Mouse (Mus musculus) limb, embryonic 12.5 days (tissue): ENCODE measurements around the gene Auts2. TPM values are rescaled to one million over a fixed set of nuclear protein-coding genes. Genes with fewer than 3 reads are reported as not detected.

Experiments
- ATAC-seq: fragments of 200-750 bp; cut with Nextera tagmentation; 2 replicates; pipeline ENCODE4 v1.8.0; 2017; ENCODE audit warnings: low read depth, moderate TSS enrichment; ENCODE audit not compliant: insufficient number of reproducible peaks, insufficient read depth, low FRiP score, low TSS enrichment
- H3K27ac ChIP-seq: fragments of 300-500 bp; sonication (generic); 2 replicates; pipeline ENCODE4 v1.5.1; 2016; ENCODE audit warnings: mild to moderate bottlenecking, moderate library complexity
- H3K27me3 ChIP-seq: fragments of 300-500 bp; sonication (generic); 2 replicates; pipeline ENCODE4 v1.6.1; 2016; ENCODE audit warnings: mild to moderate bottlenecking, moderate library complexity
- H3K36me3 ChIP-seq: fragments of 300-500 bp; sonication (generic); 2 replicates; pipeline ENCODE4 v1.6.1; 2016; ENCODE audit warnings: mild to moderate bottlenecking, moderate library complexity
- H3K4me1 ChIP-seq: fragments of 300-500 bp; sonication (generic); replicated peaks from 2 replicates; pipeline ENCODE4 v1.6.1; 2016
- H3K4me2 ChIP-seq: fragments of 300-500 bp; sonication (generic); 2 replicates; pipeline ENCODE4 v1.6.1; 2016; ENCODE audit warnings: mild to moderate bottlenecking, moderate library complexity
- H3K4me3 ChIP-seq: fragments of 300-500 bp; sonication (generic); replicated peaks from 2 replicates; pipeline ENCODE4 v1.5.1; 2016; ENCODE audit warnings: mild to moderate bottlenecking
- H3K9ac ChIP-seq: fragments of 300-500 bp; sonication (generic); replicated peaks from 2 replicates; pipeline ENCODE4 v1.6.1; 2016; ENCODE audit warnings: mild to moderate bottlenecking, moderate library complexity
- H3K9me3 ChIP-seq: fragments of 300-500 bp; sonication (generic); 2 replicates; pipeline ENCODE4 v1.6.1; 2016; ENCODE audit warnings: mild to moderate bottlenecking, moderate library complexity
- WGBS: fragments of 180-500 bp; shearing (Covaris S2); methylation state at CpG from one replicate; pipeline ENCODE4 v1.1.7; 2016; 5-methylcytosine and 5-hydroxymethylcytosine counted together
- polyA plus RNA-seq: library from polyadenylated mRNA; unstranded; fragments of >200 nt; fragmentation: Nextera tagmentation; extraction: Ambion mirVana; gene quantifications from 2 replicates; pipeline ENCODE4 v1.2.1, GENCODE M21; 2016

Gene Auts2
- polyA plus RNA-seq, 1 experiment from 2014 or later: 66.4 TPM

DNA sequence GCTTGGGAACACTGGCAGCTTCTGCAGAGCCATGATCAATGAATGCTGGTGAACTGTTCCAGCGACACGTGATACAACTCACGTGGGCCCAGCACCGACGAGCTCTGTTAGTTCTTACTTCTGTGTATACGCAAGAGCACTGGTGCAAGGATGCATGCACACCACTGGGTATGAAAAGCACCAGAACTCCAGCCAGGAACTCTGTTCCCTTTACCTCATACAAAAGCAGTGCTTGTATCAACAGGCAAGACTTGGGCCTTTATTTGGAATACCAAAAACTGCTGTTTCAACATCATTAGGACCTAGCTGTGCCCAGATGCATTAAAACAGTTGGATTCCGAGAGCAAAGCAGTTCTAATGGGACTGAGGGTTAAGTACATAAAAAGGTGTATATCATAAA, 295.1 kb downstream of the Auts2 start:
- Histone ChIP-seq H3K9ac (no peak overlapping the region), H3K4me1 (peaks cover 19% of the 10 kb centered on the region), H3K36me3 (no peaks in the 10 kb centered on the region), H3K9me3 (no peaks in the 10 kb centered on the region), H3K27ac (peak overlapping the region; percentile 29; the same call in 1 of the 2 replicates), H3K4me3 (no peak overlapping the region), H3K4me2 (no peak overlapping the region), H3K27me3 (no peaks in the 10 kb centered on the region)
- WGBS: 69% methylated on average over 7 of the region's 7 CpGs
- ATAC-seq: no peak

DNA sequence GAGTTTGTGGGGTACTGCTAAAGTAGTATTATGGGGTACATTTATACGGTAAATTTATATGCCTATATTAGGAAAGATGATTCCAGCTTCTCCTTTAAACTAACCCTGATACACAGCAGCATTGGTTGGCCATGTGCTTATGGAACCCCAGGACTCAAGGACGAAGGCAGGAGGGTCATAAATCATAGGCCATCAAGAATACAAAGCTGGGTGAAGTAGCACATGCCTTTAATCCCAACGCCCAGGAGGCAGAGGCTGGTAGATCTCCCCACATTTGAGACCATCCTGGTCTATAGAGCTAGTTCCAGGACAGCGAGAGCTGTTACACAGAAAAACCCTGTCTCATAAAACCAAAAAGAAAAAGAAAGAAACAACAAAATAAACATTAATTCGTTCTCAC, 307.7 kb downstream of the Auts2 start:
- no peak overlapping the region for H3K4me2 ChIP-seq
- H3K27me3 ChIP-seq: no peaks in the 10 kb centered on the region
- H3K4me3 ChIP-seq: no peak overlapping the region
- WGBS: 64% methylated on average over 5 of the region's 5 CpGs
- H3K9me3 ChIP-seq: no peaks in the 10 kb centered on the region
- H3K4me1 ChIP-seq: peaks cover 7% of the 10 kb centered on the region; the same call in 1 of the 2 replicates
- no peaks in the 10 kb centered on the region for H3K36me3 ChIP-seq
- no peak for ATAC-seq
- no peak overlapping the region for H3K9ac ChIP-seq
- H3K27ac ChIP-seq: no peak overlapping the region

DNA sequence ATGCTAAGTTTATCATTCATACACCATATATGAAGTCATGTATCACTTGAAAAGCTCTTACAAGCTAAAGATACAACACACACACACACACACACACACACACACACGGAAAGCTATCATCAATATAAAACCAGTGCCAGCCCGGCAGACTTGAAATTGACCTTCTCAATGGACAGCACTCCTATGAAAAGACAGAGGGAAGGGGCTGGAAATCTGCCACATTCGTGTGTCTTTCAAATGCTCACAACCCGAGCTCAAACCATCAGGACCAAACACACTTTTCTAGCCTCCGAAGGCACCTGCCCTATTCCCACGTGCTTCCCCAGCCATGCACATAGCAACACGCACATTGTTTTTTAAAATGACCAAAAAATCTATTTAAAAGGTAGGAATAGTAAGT, 308.7 kb downstream of the Auts2 start:
- no peak for ATAC-seq
- Histone ChIP-seq H3K27me3 (no peaks in the 10 kb centered on the region), H3K4me1 (peaks cover 16% of the 10 kb centered on the region), H3K4me3 (no peak overlapping the region), H3K4me2 (no peak overlapping the region), H3K27ac (no peak overlapping the region), H3K9ac (no peak overlapping the region), H3K9me3 (no peaks in the 10 kb centered on the region), H3K36me3 (no peaks in the 10 kb centered on the region)
- 85% methylated on average over 7 of the region's 7 CpGs for WGBS

DNA sequence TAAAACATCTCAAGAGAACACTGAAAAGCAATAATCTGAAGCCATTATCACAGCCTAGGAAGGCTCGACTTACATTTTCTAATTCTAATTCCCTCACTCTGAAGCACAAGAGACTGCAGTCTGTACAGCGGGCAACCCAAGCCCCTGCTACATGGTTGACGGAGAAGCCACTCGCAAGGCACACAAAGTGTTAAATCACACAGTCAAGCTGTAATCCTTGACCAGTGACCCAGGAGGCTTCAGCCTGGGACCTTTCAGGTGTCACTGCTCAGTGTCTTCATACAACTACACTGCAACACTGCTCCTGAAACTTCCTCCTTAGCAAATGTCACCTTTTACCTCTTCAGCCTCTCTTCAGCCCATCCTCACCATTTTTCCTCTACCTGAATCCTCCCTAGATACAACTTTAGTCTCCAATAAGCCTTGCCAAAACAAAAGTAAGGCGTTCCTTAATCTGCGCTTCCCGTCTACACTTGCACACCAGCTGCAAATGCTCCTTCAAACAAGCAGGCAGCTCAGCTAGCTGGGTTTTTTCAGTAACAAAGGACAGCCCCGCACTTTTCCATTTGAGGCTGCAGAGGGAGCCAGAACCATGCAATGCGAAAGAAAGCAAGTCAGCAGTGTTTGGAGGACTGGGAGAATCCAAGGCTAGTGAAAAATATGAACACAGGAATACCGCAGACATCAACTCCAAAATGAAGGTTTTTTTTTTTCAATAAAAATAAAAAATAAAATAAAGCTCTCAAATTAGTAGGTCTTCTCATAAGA, 311.7 kb downstream of the Auts2 start:
- WGBS: 42% methylated on average over 10 of the region's 10 CpGs
- no peaks in the 10 kb centered on the region for H3K9me3 ChIP-seq
- H3K4me3 ChIP-seq: no peak overlapping the region
- H3K36me3 ChIP-seq: no peaks in the 10 kb centered on the region
- ATAC-seq: no peak
- H3K9ac ChIP-seq: no peak overlapping the region
- H3K4me1 ChIP-seq: peaks cover 24% of the 10 kb centered on the region
- no peak overlapping the region for H3K4me2 ChIP-seq
- H3K27me3 ChIP-seq: no peaks in the 10 kb centered on the region
- no peak overlapping the region for H3K27ac ChIP-seq

DNA sequence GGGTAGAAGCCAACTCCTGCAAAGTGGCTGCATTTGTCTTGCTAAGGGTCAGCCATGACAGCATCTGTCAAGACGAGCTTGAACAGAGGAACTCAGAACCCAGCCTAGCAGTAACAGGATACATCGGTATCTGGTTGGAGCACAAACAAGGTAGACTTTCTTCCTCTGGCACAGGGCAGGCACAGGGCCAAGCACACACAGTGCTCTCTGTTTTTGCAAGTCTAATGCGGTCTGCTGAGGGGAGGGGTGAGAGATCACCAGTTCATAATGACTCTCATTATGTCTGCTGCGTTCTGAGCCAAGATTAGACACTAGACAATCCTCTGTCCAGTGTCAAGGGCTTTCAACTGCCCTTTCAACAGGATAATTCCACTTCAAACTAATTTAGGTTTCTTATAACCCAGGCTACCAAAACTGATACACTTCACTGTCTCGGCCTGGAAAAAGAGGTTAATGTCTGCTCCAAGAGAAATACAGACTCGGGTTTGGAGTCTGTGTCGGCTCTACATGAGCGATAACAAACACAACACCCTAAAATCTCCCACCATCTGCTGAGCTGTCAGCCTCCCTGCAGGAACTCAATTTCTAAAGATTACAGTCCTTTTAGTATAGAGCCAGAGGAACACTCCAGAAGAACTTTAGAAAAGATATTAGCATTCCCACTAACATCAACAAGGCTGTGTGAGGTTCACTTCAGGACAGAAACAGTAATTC, 313.3 kb downstream of the Auts2 start:
- Histone ChIP-seq H3K4me1 (peaks cover 24% of the 10 kb centered on the region), H3K36me3 (0 out of 2 replicates have a peak, but pooled peaks cover 5% of the 10 kb centered on the region), H3K4me3 (no peak overlapping the region), H3K27me3 (no peaks in the 10 kb centered on the region), H3K9ac (no peak overlapping the region), H3K27ac (0 out of 2 replicates have a peak overlapping the region, but pooled peaks have one; percentile 41), H3K4me2 (0 out of 2 replicates have a peak overlapping the region, but pooled peaks have one; percentile 6), H3K9me3 (no peaks in the 10 kb centered on the region)
- no peak for ATAC-seq
- 38% methylated on average over 8 of the region's 8 CpGs for WGBS

DNA sequence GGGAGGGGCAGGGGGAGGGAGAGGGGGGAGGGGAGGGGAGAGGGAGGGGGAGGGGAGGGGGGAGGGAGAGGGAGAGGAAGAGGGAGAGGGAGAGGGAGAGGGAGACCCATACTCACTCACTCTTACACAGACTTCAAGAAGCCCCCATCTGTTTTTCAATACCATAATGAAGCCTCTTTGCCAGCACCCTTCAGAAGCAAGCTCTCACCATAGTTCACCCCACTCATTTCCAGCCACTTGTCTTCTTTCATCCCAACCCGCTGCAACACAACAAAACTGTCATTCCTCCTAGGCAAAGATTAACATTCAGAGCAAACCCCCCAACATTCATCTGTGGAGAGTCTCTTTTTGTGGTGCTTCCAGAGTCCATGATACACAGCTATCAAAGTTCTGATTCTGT, 314.1 kb downstream of the Auts2 start:
- H3K36me3 ChIP-seq: 0 out of 2 replicates have a peak, but pooled peaks cover 5% of the 10 kb centered on the region
- 0 out of 2 replicates have a peak overlapping the region, but pooled peaks have one; percentile 41 for H3K27ac ChIP-seq
- WGBS: 67% methylated on average over 1 of the region's 1 CpGs
- no peak overlapping the region for H3K4me3 ChIP-seq
- no peaks in the 10 kb centered on the region for H3K27me3 ChIP-seq
- no peak for ATAC-seq
- H3K9me3 ChIP-seq: no peaks in the 10 kb centered on the region
- peaks cover 24% of the 10 kb centered on the region for H3K4me1 ChIP-seq
- no peak overlapping the region for H3K4me2 ChIP-seq
- H3K9ac ChIP-seq: no peak overlapping the region

DNA sequence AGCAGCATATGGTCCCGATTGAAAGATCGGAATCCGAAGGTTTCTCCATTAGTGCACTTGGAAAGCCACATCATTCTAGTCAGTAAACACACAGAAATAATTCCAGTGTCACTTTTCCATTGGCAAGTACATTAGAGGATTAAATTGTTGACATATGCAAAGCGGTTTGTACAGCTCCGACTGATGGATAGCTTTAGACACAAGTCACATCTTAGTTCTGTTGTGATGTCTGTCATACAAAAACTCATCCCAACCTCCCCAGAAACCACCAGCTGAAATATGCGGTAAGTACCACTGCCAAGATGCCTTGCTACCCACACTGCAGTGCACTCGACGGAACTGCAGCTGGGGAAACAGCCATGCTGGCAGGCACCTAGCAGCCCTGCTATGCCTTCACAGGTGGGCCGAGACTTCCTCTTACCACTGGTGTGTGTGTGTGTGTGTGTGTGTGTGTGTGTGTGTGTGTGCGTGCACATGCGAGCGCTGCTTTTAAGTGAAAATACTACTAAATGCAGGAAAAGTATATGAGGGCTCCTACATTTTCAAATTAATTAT, 322.7 kb downstream of the Auts2 start:
- 0 out of 2 replicates have a peak, but pooled peaks cover under 1% of the 10 kb centered on the region for H3K36me3 ChIP-seq
- no peak overlapping the region for H3K4me3 ChIP-seq
- H3K9me3 ChIP-seq: no peaks in the 10 kb centered on the region
- ATAC-seq: no peak
- H3K4me2 ChIP-seq: no peak overlapping the region
- no peak overlapping the region for H3K9ac ChIP-seq
- H3K27ac ChIP-seq: no peak overlapping the region
- H3K27me3 ChIP-seq: no peaks in the 10 kb centered on the region
- WGBS: 85% methylated on average over 12 of the region's 12 CpGs
- peaks cover 11% of the 10 kb centered on the region; the same call in 1 of the 2 replicates for H3K4me1 ChIP-seq

DNA sequence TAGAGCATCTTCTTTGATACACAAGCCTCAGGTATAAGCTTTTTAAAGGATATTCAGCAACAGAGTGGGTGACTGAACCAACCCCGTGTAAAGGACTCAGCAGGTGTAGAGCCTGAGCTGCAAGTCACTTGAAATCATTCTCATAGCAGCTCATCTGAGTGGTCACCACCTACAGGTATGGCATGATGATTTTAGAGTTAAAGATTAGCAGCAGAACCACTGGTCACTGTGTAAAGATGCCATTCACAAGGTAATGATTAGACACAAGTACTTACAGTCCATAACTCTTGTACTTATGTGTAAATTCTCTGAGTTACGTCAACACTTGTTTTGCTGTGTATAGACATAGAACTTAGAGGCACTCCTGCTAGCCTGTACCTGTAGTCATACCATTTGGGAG, 327.0 kb downstream of the Auts2 start:
- Histone ChIP-seq H3K27ac (no peak overlapping the region), H3K9me3 (no peaks in the 10 kb centered on the region), H3K4me2 (no peak overlapping the region), H3K9ac (no peak overlapping the region), H3K4me1 (peaks cover 25% of the 10 kb centered on the region), H3K4me3 (no peak overlapping the region), H3K36me3 (no peaks in the 10 kb centered on the region), H3K27me3 (no peaks in the 10 kb centered on the region)
- 88% methylated on average over 2 of the region's 2 CpGs for WGBS
- no peak for ATAC-seq

DNA sequence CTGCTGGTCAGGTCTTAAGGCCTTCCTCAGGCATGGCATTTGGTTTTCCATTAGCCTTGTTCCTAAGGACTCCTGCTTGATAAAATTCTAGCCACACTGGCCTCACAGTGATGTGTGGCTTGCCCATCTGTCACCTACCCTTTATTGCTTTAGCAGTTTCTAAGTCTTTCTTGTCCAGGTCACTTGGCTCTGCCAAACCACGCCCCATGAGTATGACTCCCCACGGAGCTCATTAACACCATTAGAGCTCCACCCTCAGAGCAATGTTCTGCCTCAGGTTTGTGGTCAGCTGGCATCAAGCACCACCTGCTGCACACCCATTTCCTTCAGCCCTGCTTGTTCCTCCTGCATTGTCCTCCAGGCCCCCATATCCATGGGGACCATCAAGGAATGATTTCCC, 330.7 kb downstream of the Auts2 start:
- 40% methylated on average over 2 of the region's 2 CpGs for WGBS
- Histone ChIP-seq H3K27me3 (no peaks in the 10 kb centered on the region), H3K9ac (no peak overlapping the region), H3K36me3 (no peaks in the 10 kb centered on the region), H3K27ac (no peak overlapping the region), H3K9me3 (no peaks in the 10 kb centered on the region), H3K4me2 (no peak overlapping the region), H3K4me3 (no peak overlapping the region), H3K4me1 (peaks cover 28% of the 10 kb centered on the region)
- no peak for ATAC-seq

DNA sequence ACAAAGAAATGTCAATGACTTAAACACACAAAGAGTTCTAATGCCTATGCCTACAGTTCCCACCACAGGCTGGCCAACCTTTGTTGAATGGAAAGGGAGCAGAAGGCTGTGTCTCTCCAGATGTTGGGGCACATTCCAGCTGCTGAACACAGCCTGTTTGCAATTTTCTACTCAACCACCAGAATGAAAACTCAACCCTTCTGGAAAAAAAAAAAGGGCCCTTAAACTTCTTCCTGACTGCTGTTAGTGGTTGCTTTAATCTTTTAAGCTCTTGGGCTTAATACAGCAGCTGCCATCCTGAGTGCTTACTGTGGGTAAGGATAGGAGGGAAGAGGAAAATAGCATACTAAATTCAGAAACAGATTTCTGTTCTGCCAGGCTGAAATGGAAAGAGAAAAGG, 333.4 kb downstream of the Auts2 start:
- Histone ChIP-seq H3K4me3 (no peak overlapping the region), H3K36me3 (no peaks in the 10 kb centered on the region), H3K27ac (peak overlapping the region; percentile 78), H3K9ac (no peak overlapping the region), H3K4me1 (peaks cover 28% of the 10 kb centered on the region), H3K9me3 (no peaks in the 10 kb centered on the region), H3K27me3 (no peaks in the 10 kb centered on the region), H3K4me2 (no peak overlapping the region)
- no peak for ATAC-seq

DNA sequence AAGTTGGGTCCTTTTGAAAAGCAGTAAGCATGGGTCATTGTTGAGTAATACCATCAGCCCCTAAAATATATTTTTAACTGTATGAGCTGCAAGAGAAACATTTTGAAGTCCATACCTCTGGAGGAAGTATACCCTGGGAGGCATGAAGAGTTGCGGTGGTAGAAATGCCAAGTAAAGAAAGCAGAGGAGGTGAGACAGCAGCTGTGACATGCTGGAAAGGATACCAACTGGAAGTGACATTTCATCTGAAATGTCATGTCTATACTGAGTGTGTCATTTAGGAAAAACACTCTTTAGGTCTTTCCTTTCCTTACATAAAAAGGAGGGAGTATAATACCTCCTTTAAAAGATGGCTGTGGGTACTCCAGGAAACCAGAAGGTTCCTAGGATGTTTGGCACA, 336.9 kb downstream of the Auts2 start:
- H3K4me2 ChIP-seq: no peak overlapping the region
- WGBS: 95% methylated on average over 1 of the region's 1 CpGs
- H3K27me3 ChIP-seq: no peaks in the 10 kb centered on the region
- H3K9ac ChIP-seq: no peak overlapping the region
- no peaks in the 10 kb centered on the region for H3K9me3 ChIP-seq
- no peak overlapping the region for H3K4me3 ChIP-seq
- H3K36me3 ChIP-seq: no peaks in the 10 kb centered on the region
- H3K4me1 ChIP-seq: peaks cover 24% of the 10 kb centered on the region
- H3K27ac ChIP-seq: no peak overlapping the region
- no peak for ATAC-seq
